Mouse (Mus musculus): ENCODE data around the gene Pik3cb.

DNA sequence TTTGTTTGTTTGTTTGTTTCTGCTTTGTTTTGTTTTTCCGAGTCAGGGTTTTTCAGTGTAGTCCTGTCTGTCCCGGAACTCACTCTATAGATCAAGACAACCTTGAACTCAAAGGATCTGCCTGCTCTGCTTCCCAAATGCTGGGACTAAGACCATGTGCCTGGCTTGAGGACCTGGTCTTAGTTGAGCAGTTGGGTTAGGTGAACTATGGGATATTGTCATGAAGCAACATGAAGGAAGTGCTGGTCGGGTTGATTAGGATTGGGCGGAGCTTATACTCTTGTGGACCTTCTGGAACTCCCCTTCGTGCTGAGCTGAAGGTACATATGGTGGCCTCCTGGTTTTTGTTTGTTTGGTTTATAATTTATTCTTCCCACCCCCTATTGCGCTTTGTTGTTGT is 18.3 kb upstream of the Pik3cb start:
- TF ChIP-seq EP300 (IDR thresholded peaks at IDR 0.05; ENCODE audit: low read depth) (no peak), CTCF (IDR thresholded peaks at IDR 0.05; ENCODE audit: low read depth) (no peak)
